Mouse (Mus musculus) G1E (cell line): ENCODE results near the gene Galnt15.

Experiments
- CTCF ChIP-seq: IDR thresholded peaks from 2 replicates; pipeline ENCODE4 v1.5.1; 2012; ENCODE audit warnings: low read depth, low read length, inconsistent platforms, mixed read lengths
- GATA1 ChIP-seq: IDR thresholded peaks from 2 replicates; pipeline ENCODE4 v1.6.1; 2012; ENCODE audit warnings: borderline replicate concordance, low read length, inconsistent platforms, mixed read lengths

- TF ChIP-seq CTCF = no peak
- TF ChIP-seq GATA1 = no peak
Measured at GRCm38 (mm10) chr14:32084761-32085485, 56.1 kb downstream of the Galnt15 start, which contains the start of gene Oxnad1.
